Mouse (Mus musculus) thymus, postnatal 14 days (tissue): Measurements from ENCODE around the gene Ltbp1.

ENCODE experiments used
- DNase-seq: peaks from one replicate; pipeline ENCODE4 v3.0.0; 2021

The Ltbp1 gene

GRCm38 (mm10) chr17:75180301-75180700 lies 174.9 kb downstream of the Ltbp1 start:
- DNase-seq: no peak

- DNase-seq: no peak
Measured at GRCm38 (mm10) chr17:75180956-75181588, 175.7 kb downstream of the Ltbp1 start.

GRCm38 (mm10) chr17:75182319-75183001 lies 177.1 kb downstream of the Ltbp1 start:
- DNase-seq: no peak

DNA sequence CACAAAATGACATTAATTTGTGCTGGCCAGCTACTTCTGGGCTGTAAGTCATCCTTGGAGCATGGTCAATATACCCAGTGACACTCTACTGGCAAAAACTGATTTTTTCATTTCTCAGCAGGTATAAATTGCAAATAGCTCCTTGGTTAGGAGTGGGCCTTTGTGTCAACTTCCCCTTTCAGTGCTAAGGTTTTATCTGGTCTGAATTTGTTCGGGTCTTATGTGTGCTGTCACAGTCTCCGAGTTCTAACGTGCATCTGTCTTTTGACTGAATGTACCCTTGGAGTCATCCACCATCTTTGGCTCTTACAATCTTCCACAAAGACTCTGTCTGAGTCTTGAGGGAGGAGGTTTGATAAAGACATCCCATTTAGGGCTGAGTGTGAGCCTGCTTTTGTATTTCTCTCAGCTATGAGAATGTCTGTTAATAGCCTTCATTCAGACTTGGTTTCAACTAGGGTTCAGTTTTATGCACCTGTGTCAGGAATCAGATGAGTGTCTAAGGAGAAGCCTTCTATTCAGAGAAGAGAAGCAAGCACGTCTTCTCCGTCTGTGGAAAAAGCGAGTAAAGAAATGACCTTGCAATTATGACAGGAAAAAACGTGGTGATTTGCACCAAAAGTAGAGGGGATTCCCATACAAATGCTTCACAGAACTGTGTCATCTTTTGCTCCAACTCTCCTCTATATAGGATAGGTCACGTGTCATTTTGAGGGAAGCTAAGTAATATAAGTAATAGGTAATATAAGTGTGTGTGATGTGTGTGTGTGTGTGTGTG lies 181.6 kb downstream of the Ltbp1 start:
- no peak for DNase-seq

- no peak for DNase-seq
Measured at GRCm38 (mm10) chr17:75196952-75197351, 191.6 kb downstream of the Ltbp1 start.

- DNase-seq: no peak
Measured at GRCm38 (mm10) chr17:75198767-75199166, 193.4 kb downstream of the Ltbp1 start.

DNA sequence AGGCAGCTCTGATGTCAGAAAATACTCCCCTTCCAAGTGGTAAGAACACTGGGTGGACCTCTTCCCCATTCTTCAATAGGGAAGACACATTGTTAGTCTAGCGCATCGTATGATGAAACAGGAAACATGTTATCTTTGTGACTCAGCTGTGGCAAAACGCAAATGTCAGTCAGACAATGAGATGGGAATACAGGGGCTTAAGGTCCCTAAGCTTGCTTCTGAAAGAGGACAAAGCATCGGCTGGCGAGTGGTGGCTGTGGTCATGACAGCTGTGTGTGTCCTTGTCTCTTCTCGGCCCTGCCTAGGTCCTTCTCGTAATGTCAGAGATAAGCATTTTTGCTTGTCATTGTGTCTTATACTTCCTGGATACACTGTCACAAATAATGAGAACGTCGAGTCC lies 194.3 kb downstream of the Ltbp1 start:
- no peak for DNase-seq

GRCm38 (mm10) chr17:75202314-75202713 lies 196.9 kb downstream of the Ltbp1 start:
- DNase-seq: no peak

- DNase-seq: no peak
Measured at GRCm38 (mm10) chr17:75204065-75204464, 198.7 kb downstream of the Ltbp1 start.

- DNase-seq: no peak
Measured at GRCm38 (mm10) chr17:75206281-75206680, 200.9 kb downstream of the Ltbp1 start.

DNA sequence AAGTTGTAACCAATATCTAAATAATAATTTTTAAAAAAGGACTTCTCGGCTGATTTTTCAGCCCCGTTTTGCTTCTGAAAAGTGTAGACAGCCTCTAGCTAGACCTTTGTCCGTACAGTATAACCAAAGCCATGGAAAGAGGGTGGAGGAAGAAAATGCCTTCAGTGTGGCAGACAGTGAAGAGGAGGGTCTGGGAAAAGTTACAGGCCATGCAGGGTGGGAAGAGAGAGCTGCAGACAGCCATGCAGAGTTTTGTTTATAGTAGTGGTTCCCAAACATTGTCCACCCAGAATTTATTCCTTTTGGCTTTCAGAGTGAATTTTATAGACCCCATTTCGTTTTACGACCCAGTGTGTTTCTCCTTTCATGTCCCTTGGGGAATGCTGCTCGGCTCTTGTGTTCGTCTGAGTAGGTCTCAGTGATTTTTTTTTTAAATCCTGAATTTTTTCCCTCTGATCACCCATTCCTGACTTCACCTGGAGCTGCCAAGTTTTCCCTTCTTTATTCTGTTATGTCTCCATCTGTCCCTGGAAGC lies 202.9 kb downstream of the Ltbp1 start:
- no peak for DNase-seq

DNA sequence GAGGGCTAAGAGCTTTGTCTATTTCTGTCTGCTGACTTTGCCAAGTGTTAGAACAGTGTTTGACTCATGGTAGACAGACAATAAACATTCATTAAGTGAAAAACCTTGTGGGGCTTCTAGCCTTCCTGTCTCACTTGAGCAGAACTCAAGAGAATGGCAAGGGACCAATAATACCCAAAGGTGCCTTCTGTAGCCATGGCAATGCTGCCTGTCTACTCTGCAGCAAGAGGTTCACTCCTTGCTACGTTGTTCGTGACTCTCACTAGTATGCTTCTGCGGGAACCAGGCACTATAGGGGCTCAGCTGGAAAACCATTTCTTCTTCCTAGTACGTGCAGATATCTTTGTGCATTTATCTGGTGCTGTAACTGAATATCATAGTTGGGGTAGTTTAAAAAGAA lies 205.2 kb downstream of the Ltbp1 start:
- no peak for DNase-seq

GRCm38 (mm10) chr17:75216362-75216761 lies 211.0 kb downstream of the Ltbp1 start:
- no peak for DNase-seq

- no peak for DNase-seq
Measured at GRCm38 (mm10) chr17:75218700-75219099, 213.3 kb downstream of the Ltbp1 start.

- DNase-seq: no peak
Measured at GRCm38 (mm10) chr17:75228321-75228720, 223.0 kb downstream of the Ltbp1 start.

- DNase-seq: no peak
Measured at GRCm38 (mm10) chr17:75233206-75233605, 227.8 kb downstream of the Ltbp1 start.

DNA sequence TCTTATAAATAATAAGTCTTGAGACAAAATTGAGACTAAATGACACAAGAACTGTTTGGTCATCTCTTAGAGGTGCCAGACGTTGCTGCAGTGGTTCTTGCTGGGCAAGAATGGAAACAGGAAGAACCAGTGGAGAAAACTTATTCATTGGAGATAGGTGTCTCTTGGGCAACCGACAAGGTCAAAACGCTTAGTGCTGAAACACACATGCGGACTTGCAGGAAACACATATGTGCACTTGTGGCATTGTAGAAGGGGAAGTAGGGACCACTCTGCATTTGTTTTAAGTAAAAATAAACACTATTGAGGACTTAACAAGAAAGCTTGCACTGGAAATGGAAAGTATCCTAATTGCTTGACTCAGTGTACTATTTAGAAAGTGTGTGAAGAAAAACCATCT lies 228.6 kb downstream of the Ltbp1 start:
- no peak for DNase-seq

GRCm38 (mm10) chr17:75235781-75236180 lies 230.4 kb downstream of the Ltbp1 start:
- DNase-seq: no peak

- DNase-seq: no peak
Measured at GRCm38 (mm10) chr17:75236543-75236942, 231.2 kb downstream of the Ltbp1 start.

- DNase-seq: no peak
Measured at GRCm38 (mm10) chr17:75237456-75237855, 232.1 kb downstream of the Ltbp1 start.

DNA sequence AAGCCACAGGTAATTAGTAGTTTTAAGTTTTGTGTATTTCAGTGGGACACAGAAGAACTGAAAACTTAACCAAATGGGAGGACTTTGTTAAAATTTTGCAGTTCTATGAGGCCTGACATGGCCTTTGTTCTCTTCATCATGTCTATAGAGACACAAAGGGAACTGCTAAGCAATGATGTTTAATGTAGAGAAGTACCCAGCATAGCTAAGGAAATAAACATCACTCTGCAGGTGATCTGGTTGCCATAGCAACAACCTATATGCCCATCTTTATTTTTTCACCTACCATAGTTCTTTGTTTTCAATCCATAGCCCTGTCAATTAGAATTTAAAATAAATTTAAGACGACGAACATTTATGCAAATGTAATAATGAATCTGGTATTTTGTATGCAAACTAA lies 233.3 kb downstream of the Ltbp1 start:
- no peak for DNase-seq

GRCm38 (mm10) chr17:75239545-75239944 lies 234.2 kb downstream of the Ltbp1 start:
- no peak for DNase-seq

- DNase-seq: no peak
Measured at GRCm38 (mm10) chr17:75242086-75242485, 236.7 kb downstream of the Ltbp1 start.

DNA sequence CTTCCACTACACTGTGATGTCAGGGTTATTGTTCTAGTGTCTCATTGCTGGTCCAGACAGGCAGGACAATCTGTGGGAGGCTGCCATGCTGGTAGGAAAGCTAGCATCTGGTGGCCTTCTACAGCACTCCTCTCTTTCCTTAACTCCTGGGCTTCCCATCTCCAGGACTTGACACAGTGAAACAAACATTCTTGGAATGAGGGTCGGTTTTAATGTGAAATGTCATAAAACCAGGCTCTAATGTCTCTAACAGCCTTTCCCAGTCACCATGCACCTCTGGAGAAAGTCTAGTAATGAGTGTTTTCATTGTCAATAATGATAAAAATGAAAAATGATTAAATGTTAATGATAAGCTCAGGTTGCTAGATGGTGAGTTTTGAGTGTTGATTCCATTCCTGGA lies 237.9 kb downstream of the Ltbp1 start:
- DNase-seq: no peak
